Mouse (Mus musculus) kidney, postnatal 0 days (tissue): ENCODE data around the gene Treml4. TPM values are rescaled to one million over a fixed set of nuclear protein-coding genes. Genes with fewer than 3 reads are reported as not detected.

Source experiments
- ATAC-seq: fragments of 200-750 bp; cut with Nextera tagmentation; replicated peaks from 2 replicates; pipeline ENCODE4 v1.8.0; 2017; ENCODE audit warnings: low read depth, moderate number of reproducible peaks, moderate TSS enrichment, moderate library complexity; ENCODE audit not compliant: low FRiP score
- DNase-seq: peaks from one replicate; pipeline ENCODE4 v3.0.0-alpha.2; 2016; ENCODE audit warnings: low spot score
- H3K27ac ChIP-seq: fragments of 300-500 bp; sonication (generic); 2 replicates; pipeline ENCODE4 v1.5.1; 2014; ENCODE audit warnings: mild to moderate bottlenecking
- H3K27me3 ChIP-seq: fragments of 300-500 bp; sonication (generic); 2 replicates; pipeline ENCODE4 v1.6.1; 2014; ENCODE audit warnings: low read length, mixed read lengths; ENCODE audit not compliant: insufficient read depth
- H3K36me3 ChIP-seq: fragments of 300-500 bp; sonication (generic); 2 replicates; pipeline ENCODE4 v1.6.1; 2014; ENCODE audit warnings: low read length, mixed read lengths; ENCODE audit not compliant: insufficient read depth
- H3K4me1 ChIP-seq: fragments of 300-500 bp; sonication (generic); replicated peaks from 2 replicates; pipeline ENCODE4 v1.6.1; 2014; ENCODE audit warnings: antibody characterized with exemption, low read length, mixed read lengths; ENCODE audit not compliant: insufficient read depth
- H3K4me2 ChIP-seq: fragments of 300-500 bp; sonication (generic); 2 replicates; pipeline ENCODE4 v1.6.1; 2014; ENCODE audit warnings: mild to moderate bottlenecking, low read length, moderate library complexity, mixed read lengths
- H3K4me3 ChIP-seq: fragments of 300-500 bp; sonication (generic); replicated peaks from 2 replicates; pipeline ENCODE4 v1.5.1; 2014; ENCODE audit warnings: low read depth, low read length
- H3K9ac ChIP-seq: fragments of 300-500 bp; sonication (generic); 2 replicates; pipeline ENCODE4 v1.6.1; 2014; ENCODE audit warnings: low read depth, low read length
- H3K9me3 ChIP-seq: fragments of 300-500 bp; sonication (generic); replicated peaks from 2 replicates; pipeline ENCODE4 v1.6.1; 2016; ENCODE audit warnings: low read length, inconsistent platforms, mixed read lengths
- CTCF ChIP-seq: IDR thresholded peaks from 2 replicates; pipeline ENCODE4 v1.5.1; 2016; ENCODE audit warnings: antibody characterized with exemption, low read depth, mild to moderate bottlenecking, moderate library complexity
- WGBS: fragments of 180-500 bp; shearing (Covaris S2); extraction: QIAGEN DNeasy Blood & Tissue Kit; methylation state at CpG from one replicate; pipeline ENCODE4 v1.1.7; 2014; 5-methylcytosine and 5-hydroxymethylcytosine counted together
- polyA plus RNA-seq: library from polyadenylated mRNA; unstranded; fragments of >200 nt; fragmentation: Nextera tagmentation; extraction: Ambion mirVana; gene quantifications from 2 replicates; pipeline ENCODE4 v1.2.1, GENCODE M21; 2015

Gene Treml4
- polyA plus RNA-seq = 0.20 and 0.32 TPM in 2 replicates

DNA sequence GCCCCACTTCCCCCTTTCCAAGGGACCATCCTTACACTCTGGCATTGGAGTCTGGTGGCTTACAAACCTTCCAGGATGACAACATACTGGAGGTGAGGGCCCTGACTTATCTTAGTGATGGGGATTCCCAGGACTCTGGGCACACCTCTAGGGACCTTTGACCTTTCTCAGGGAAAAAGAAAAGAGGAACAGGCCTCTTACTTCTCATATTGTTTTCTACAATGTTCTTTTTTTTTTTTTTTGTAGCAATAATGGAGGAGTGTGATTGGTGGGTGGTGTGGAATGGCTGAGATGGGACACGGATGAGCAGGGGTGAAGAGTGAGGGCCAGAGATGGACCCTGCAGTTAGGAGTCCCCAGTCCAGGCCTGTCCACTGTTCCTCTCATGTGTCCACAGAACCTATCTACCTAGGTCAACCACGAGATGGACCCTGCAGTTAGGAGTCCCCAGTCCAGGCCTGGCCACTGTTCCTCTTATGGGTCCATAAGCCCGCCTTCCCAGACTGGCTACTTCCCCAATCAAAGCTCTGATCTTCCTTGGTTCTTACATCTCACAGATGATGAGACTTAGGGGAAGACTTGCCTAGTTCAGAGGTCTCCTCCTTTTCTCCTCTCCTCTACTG is at the start of gene Treml4:
Gene Treml4, plus strand, starts transcription at position 555 of the 622 bp plus-strand sequence.
- Histone ChIP-seq H3K9ac (no peak within 1 kb of the TSS), H3K4me2 (no peak within 1 kb of the TSS), H3K27me3 (no peaks in the 10 kb centered on the region), H3K27ac (no peak within 1 kb of the TSS), H3K4me3 (no peak within 1 kb of the TSS), H3K36me3 (no peaks in the 10 kb centered on the region), H3K9me3 (no peaks in the 10 kb centered on the region), H3K4me1 (no peaks in the 10 kb centered on the region)
- ATAC-seq (no peak), DNase-seq (no peak)
- no peak for TF ChIP-seq CTCF
- 87% methylated on average over 3 of the region's 3 CpGs for WGBS

DNA sequence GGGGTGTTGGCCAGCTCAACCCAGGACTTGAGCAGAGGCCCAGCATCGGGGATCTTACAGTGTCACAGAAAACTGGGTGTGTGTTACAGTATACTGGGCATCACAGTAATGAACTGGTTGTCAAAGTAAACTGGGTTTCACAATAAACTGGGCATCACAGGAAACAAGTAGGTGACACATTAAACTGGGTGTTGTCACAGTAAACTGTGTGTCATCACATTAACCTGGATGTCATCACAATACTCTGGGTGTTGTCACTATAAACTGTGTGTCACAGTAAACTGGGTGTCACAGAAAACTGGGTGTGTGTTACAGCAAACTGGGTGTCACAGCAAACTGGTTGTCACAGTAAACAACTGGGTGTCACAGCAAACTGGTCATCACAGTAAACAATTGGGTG is 48.7 kb upstream of the Treml4 start:
- Histone ChIP-seq H3K36me3 (no peaks in the 10 kb centered on the region), H3K4me3 (no peak overlapping the region), H3K4me2 (no peak overlapping the region), H3K27ac (no peak overlapping the region), H3K4me1 (no peaks in the 10 kb centered on the region), H3K9ac (no peak overlapping the region), H3K27me3 (no peaks in the 10 kb centered on the region), H3K9me3 (no peaks in the 10 kb centered on the region)
- 86% methylated on average over 1 of the region's 1 CpGs for WGBS
- ATAC-seq (no peak), DNase-seq (no peak)
- TF ChIP-seq CTCF = no peak

GRCm38 (mm10) chr17:48230680-48231079 is 33.4 kb upstream of the Treml4 start:
- Histone ChIP-seq H3K9ac (no peak overlapping the region), H3K4me3 (no peak overlapping the region), H3K4me2 (no peak overlapping the region), H3K4me1 (no peaks in the 10 kb centered on the region), H3K9me3 (no peaks in the 10 kb centered on the region), H3K27ac (no peak overlapping the region), H3K27me3 (no peaks in the 10 kb centered on the region), H3K36me3 (no peaks in the 10 kb centered on the region)
- WGBS = 77% methylated on average over 7 of the region's 7 CpGs
- DNase-seq (no peak), ATAC-seq (no peak)
- no peak for TF ChIP-seq CTCF

DNA sequence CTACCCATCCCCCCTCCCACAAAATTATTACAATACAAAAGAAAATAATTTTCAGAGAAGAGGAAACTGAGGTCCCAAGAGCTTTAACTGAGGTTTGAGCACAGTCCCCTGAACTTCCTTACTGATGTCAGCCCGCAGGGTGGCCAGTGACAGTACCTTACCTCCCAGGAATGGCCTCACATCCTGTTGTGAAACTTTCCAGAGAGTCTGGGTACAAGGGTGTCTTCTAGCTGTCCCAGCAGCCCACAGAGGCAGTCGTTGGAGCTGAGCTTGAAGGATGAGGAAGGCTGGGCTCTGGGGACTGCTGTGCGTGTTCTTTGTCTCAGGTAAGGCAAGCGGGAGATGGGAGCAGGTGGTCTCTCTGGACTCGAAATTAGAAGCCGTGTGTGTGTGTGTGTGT is 31.6 kb upstream of the Treml4 start, which contains the start of gene Trem1:
Gene Trem1, plus strand, starts transcription at position 251 of the 400 bp plus-strand sequence.
- no peak for DNase-seq
- Histone ChIP-seq H3K9me3 (no peaks in the 10 kb centered on the region), H3K27me3 (no peaks in the 10 kb centered on the region), H3K9ac (no peak within 1 kb of the TSS), H3K36me3 (no peaks in the 10 kb centered on the region), H3K4me1 (no peaks in the 10 kb centered on the region), H3K4me2 (no peak within 1 kb of the TSS), H3K27ac (no peak within 1 kb of the TSS), H3K4me3 (no peak within 1 kb of the TSS)
- no peak for ATAC-seq
- WGBS = 84% methylated on average over 6 of the region's 6 CpGs
- TF ChIP-seq CTCF = no peak

DNA sequence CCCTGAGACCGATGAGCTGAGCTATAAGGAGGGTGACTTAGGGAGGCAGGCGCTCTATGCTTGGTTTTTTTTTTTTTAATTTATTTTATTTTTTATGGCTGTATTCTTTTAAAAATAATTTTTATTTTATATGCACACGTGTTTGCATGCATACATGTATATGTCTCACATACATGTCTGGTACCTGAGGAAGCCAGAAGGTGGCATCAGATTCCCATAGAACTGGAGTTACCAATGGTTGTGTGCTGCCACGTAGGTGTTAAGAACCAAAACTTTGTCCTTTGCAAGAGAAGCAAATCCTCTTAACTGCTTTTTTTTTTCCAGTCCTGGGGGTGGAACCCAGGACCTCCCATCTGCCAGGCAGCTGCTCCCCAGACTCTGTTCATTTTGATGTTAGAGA is 30.3 kb upstream of the Treml4 start:
- no peaks in the 10 kb centered on the region for H3K27me3 ChIP-seq
- no peaks in the 10 kb centered on the region for H3K9me3 ChIP-seq
- H3K4me1 ChIP-seq = no peaks in the 10 kb centered on the region
- TF ChIP-seq CTCF = no peak
- DNase-seq (no peak), ATAC-seq (no peak)
- H3K9ac ChIP-seq = no peak overlapping the region
- no peak overlapping the region for H3K27ac ChIP-seq
- WGBS = 92% methylated on average over 4 of the region's 4 CpGs
- H3K4me3 ChIP-seq = no peak overlapping the region
- no peak overlapping the region for H3K4me2 ChIP-seq
- H3K36me3 ChIP-seq = no peaks in the 10 kb centered on the region

- H3K4me1 ChIP-seq = no peaks in the 10 kb centered on the region
- no peaks in the 10 kb centered on the region for H3K9me3 ChIP-seq
- 69% methylated on average over 5 of the region's 5 CpGs for WGBS
- no peak overlapping the region for H3K9ac ChIP-seq
- ATAC-seq = no peak
- no peaks in the 10 kb centered on the region for H3K27me3 ChIP-seq
- H3K4me3 ChIP-seq = no peak overlapping the region
- H3K36me3 ChIP-seq = no peaks in the 10 kb centered on the region
- TF ChIP-seq CTCF = no peak
- no peak overlapping the region for H3K4me2 ChIP-seq
- no peak overlapping the region for H3K27ac ChIP-seq
- no peak for DNase-seq
Observed at GRCm38 (mm10) chr17:48234550-48234949, 29.5 kb upstream of the Treml4 start.
